Mouse (Mus musculus) heart, postnatal 10 days (tissue): ENCODE measurements around the gene Reep6. TPM values are rescaled to one million over a fixed set of nuclear protein-coding genes. Genes with fewer than 3 reads are reported as not detected.
A peak's percentile ranks its signal among the peaks of the same experiment; 100 is the strongest.

ENCODE experiments used
- DNase-seq, 2 experiments: peaks; one replicate each; pipeline ENCODE4 v3.0.0; 2021
- intact Hi-C: fragments of 180-260 bp; cut with DNase I; formaldehyde crosslinking; loops from one replicate; pipeline ENCODE4 v1.15.1; 2025
- total RNA-seq, 2 experiments: library from RNA; stranded (reverse); gene quantifications; 2 replicates each; pipeline ENCODE4 v1.2.3; 2021

Gene Reep6
- 1 to 10 TPM; 2.2 to 2.4 TPM for total RNA-seq

GRCm38 (mm10) chr10:80329273-80330081 is at the start of gene Reep6, which contains the start of gene Pcsk4:
TSS of gene Reep6 (plus strand) at chr10:80329953.
TSS of gene Pcsk4 (minus strand) at chr10:80329498.
- intact Hi-C loops = no loop called here
- DNase-seq = peak; percentile 93 to 94

DNA sequence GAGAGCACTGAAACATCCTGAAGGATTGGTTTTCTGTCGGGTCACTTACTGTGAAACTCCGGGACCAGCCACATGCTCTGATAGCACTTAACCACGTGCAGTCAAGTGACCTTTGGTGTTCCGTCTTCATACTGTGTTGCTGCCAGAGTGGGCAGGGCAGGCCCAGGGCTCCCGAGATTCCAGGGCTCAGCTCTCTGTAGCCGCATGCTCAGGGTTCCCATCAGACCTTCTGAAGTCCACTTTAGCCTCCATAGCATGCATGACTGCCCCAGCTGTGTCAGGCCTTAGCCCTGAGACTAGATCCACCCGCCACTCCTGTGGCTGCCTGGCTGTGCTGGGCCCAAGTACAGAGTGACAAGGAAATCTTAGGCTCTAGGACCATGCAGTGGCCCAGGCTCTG is 48.4 kb upstream of the Reep6 start:
- peak; percentile 72 to 78 for DNase-seq
- intact Hi-C loops = no loop called here

- intact Hi-C loops = no loop called here
- peak; percentile 66 for DNase-seq
Measured at GRCm38 (mm10) chr10:80281921-80282371, 47.8 kb upstream of the Reep6 start.

DNA sequence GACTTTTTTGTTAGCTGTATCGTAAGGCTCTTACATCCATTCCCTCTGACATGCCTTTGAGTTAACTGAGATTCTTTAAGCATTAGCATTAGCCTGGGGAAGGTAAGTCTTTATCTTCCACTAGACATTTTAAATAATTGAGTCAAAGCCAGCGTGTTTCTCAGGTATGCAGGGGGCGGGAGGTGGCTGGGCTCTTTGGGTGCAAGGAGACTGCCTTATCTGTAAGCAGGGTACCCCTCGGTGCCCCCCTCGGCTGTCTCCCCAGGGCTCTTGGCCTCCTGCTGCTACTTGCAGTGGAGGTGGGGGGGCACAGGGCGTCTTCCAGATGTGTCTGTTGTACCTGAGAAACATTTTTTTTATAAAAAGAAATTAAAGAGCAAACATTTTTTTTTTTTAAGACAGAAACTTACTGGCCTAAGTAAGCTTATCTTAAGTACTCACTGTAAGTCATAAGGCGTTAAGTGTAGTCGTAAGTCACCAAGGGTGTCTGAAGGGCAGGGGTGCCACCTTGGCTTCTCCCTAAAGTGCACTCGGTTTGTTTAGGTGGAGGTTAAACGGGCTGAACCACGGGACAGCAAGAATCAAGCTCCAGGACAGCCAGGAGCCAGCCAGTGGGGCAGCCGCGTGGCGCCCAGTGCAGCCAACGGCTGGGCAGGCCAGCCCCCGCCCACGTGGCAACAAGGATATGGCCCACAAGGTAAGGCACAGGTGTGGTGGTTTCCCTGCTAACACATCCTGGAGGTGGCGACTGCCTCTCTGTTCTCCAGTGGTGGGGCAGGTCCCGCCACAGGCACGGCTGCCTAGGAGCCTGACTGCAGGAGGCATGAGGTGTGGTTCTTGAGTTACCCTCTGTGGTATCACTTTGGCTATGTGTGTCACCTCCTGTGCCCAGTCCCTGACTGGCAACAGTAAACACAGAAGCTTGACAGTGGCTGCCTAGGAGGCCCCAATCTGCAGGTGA is 47.0 kb upstream of the Reep6 start:
- DNase-seq = no peak
- intact Hi-C loops = no loop called here

GRCm38 (mm10) chr10:80285222-80286070 is 44.3 kb upstream of the Reep6 start:
- intact Hi-C loops = no loop called here
- no peak for DNase-seq

DNA sequence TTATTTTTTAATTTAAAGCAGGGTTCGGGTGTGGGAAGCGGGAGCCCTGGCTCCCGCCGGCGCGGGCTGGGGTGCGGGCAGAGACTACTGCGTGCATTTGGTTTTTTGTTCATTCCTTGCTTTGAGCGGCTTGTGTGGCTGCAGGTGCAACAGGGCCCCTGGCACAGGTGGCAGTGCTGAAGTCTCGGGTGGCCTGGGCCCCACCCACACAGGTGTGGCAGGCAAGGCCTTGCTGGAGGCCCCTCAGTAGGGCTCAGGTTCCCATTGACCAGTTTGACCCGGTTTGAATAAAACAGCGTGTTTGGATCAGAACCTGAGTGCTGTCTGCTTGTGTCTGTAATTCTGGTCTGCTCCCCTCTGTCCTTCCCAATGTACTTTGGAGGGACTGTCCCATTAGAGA is 41.7 kb upstream of the Reep6 start:
- DNase-seq = no peak
- intact Hi-C loops = no loop called here

DNA sequence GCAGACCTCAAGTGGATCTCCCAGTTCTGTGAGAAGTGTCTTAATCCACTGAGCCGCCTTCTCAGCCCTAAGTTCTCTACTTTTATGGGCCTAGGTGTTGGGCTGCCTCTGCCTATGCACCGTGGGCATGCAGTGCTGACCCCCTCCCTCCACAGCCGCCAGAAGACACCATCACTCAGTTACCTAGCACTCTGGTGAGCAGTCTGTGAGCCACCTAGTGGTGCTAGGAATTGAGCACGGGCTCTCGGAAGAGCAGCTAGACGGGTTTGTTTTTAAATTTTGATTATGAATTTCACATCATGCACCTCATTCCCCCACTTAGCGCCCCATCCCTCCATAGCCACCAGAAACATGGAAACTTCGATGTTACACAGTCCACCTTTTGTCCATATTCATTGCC is 41.1 kb upstream of the Reep6 start:
- no peak for DNase-seq
- intact Hi-C loops = no loop called here

- DNase-seq = peak; percentile 96
- intact Hi-C loops = no loop called here
Measured at GRCm38 (mm10) chr10:80292251-80293146, 37.3 kb upstream of the Reep6 start, which contains the start of gene Rps15. TSS of gene Rps15 (plus strand) at chr10:80292453.

GRCm38 (mm10) chr10:80293325-80293724 is 36.4 kb upstream of the Reep6 start:
- no peak for DNase-seq
- intact Hi-C loops = no loop called here

- intact Hi-C loops = loop anchor here (2.0 kb wide), 1 partner anchor 80 kb away; no protein-coding TSS in a partner anchor
- DNase-seq = no peak
Measured at GRCm38 (mm10) chr10:80294311-80294710, 35.4 kb upstream of the Reep6 start.

DNA sequence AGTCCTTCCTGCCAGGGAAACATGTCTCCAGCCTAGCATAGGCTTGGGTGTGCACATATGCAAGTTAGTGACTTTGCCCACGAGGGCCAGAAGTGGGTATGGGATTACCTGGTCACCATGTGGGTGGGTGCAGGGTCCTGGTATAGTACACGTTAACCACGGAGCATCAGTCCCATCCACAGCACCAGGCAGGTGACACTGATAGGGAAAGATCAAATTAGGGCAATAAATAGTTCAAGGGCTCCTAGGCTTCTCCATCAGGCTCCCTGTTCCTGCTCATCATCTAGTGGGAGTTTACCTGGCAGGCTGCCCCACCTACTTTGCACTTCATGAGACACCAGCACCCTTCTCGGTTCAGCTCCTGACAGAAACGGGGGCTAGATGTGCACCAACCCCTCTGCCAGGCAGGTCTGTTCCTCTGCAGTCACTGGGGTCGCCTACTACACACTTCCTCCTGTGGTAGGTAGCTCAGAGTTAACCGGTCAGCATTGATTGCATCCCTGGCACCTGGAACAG is 34.9 kb upstream of the Reep6 start:
- intact Hi-C loops = loop anchor here (1.0 to 2.0 kb wide), 2 partner anchors 53 to 80 kb away; partner anchors contain the start of gene Adamtsl5
- DNase-seq = no peak

GRCm38 (mm10) chr10:80295618-80296425 is 33.9 kb upstream of the Reep6 start, which contains the start of gene Apc2:
TSS of gene Apc2 (plus strand) at chr10:80295977.
- peak; percentile 81 to 84 for DNase-seq
- intact Hi-C loops = loop anchor here (1.0 to 2.0 kb wide), 2 partner anchors 52 to 79 kb away; partner anchors contain the start of gene Adamtsl5

DNA sequence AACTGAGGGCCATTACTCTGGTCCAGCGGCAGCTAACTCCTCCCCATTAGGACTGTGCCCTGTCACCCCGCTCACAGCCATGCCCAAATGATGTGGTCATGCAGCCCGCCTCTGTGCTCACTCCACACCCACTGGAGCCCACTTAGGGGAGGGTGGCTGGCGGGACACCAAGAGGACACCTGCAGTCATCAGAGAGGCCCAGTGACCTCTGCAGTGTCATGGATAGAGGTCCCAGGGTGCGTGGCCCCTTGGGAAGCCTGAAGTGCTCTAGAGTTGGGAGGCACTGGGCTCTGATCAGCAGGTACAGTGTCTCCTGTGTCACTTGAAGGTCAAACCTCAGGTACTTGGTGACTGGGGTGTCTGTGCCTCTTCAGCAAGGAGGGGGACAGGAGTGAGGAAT is 32.9 kb upstream of the Reep6 start:
- DNase-seq = no peak
- intact Hi-C loops = no loop called here

- intact Hi-C loops = no loop called here
- DNase-seq = no peak
Measured at GRCm38 (mm10) chr10:80297526-80298133, 32.1 kb upstream of the Reep6 start.

DNA sequence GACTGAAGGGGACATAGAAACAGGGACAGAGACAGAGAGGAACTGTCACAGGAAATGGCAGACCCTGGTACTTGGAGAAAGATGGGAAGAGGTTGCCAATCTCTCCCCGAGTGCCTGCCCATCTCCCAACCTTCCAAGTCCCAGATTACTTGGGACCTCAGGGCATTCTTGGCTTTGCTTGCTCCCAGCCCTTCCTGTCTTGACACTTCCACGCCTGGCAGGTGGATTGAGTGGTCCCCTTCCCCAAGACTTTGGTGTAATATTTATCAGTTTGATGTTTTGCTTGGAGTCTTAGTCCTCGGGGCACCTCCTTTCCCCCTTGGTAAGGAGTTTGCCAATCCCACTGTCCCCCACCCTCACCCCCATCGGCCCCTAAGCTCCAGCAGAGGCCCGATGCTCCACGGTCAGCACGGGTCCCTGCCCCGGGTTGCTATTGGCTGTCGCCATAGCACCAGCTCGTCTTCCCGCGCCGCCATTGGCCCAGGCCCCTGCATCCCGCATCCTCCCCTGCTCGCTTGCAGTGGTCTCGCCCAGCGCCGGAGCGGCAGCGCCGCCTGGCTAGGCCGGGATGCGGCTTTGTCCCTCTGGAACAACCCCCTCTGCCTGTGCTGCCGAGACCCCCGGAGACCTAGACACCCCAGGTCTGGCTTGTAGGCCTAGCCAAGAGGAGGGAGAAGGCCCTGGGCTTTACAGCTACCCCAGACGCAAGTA is 31.0 kb upstream of the Reep6 start:
- DNase-seq = peak; percentile 66 to 72
- intact Hi-C loops = no loop called here

DNA sequence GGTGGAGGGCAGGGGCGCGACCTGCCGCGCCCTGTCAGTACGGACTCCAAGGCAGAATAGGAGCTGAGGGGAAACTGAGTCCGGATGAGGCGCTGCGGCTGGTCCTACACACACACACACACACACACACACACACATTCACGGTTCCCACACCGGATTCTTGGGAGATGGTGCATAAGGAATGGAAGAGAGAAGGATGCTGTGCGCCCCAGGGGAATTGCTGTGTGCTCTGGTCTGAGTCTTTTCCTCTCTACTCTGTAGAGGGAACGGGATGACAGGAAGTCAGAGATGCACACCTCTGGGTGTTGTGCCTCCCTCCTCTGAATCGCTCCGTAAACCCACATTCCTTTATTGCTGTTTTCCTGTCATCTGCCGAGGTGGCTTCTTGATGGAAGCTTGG is 30.5 kb upstream of the Reep6 start:
- DNase-seq = no peak
- intact Hi-C loops = no loop called here

- intact Hi-C loops = loop anchor here (10.0 kb wide), 1 partner anchor 235 kb away; the partner anchor contains the start of gene Atp8b3
- DNase-seq = no peak
Measured at GRCm38 (mm10) chr10:80299824-80300223, 29.9 kb upstream of the Reep6 start.
